Mouse (Mus musculus): Measurements from ENCODE around the gene Vmo1. TPM values are rescaled to one million over a fixed set of nuclear protein-coding genes. Genes with fewer than 3 reads are reported as not detected.
"Not testable (repeated sequence)": the region's sequence is repeated elsewhere in the genome, so short reads cannot be mapped to it uniquely, and the experiment has no call there.

Vmo1 gene
- total RNA-seq, 1 experiment from 2014 or later, result not detected

GRCm38 (mm10) chr11:70523306-70523989 is 9.0 kb upstream of the Vmo1 start:
- not testable (repeated sequence) for ATAC-seq (replicated peaks; ENCODE audit: low read depth, poor library complexity, severe bottlenecking)

GRCm38 (mm10) chr11:70520178-70520769 is 5.9 kb upstream of the Vmo1 start:
- no peak for ATAC-seq (replicated peaks; ENCODE audit: low read depth, poor library complexity, severe bottlenecking)

- ATAC-seq (replicated peaks; ENCODE audit: low read depth, poor library complexity, severe bottlenecking), result no peak
These were observed 4.5 kb upstream of the Vmo1 start, which contains the start of gene Gltpd2 for GRCm38 (mm10) chr11:70518923-70519322. Gltpd2 (plus strand) TSS chr11:70519196.

GRCm38 (mm10) chr11:70518436-70518835 is 4.0 kb upstream of the Vmo1 start:
- ATAC-seq (replicated peaks; ENCODE audit: low read depth, poor library complexity, severe bottlenecking), result no peak

GRCm38 (mm10) chr11:70516352-70516751 is 1.9 kb upstream of the Vmo1 start:
- ATAC-seq (replicated peaks; ENCODE audit: low read depth, poor library complexity, severe bottlenecking), result peak; percentile 66

GRCm38 (mm10) chr11:70513520-70513919 is 896 bp downstream of the Vmo1 start:
- ATAC-seq (replicated peaks; ENCODE audit: low read depth, poor library complexity, severe bottlenecking), result no peak

- ATAC-seq (replicated peaks; ENCODE audit: low read depth, poor library complexity, severe bottlenecking), result no peak
These were observed 1.6 kb downstream of the Vmo1 start for GRCm38 (mm10) chr11:70512709-70513342.

- no peak for ATAC-seq (replicated peaks; ENCODE audit: low read depth, poor library complexity, severe bottlenecking)
These were observed 2.6 kb downstream of the Vmo1 start for GRCm38 (mm10) chr11:70511825-70512224.

- ATAC-seq (replicated peaks; ENCODE audit: low read depth, poor library complexity, severe bottlenecking), result no peak
These were observed 3.2 kb downstream of the Vmo1 start for GRCm38 (mm10) chr11:70511242-70511641.

GRCm38 (mm10) chr11:70509753-70510564 is 4.5 kb downstream of the Vmo1 start:
- peak; percentile 78 for ATAC-seq (replicated peaks; ENCODE audit: low read depth, poor library complexity, severe bottlenecking)

GRCm38 (mm10) chr11:70506962-70507515 is 7.4 kb downstream of the Vmo1 start:
- ATAC-seq (replicated peaks; ENCODE audit: low read depth, poor library complexity, severe bottlenecking), result no peak

GRCm38 (mm10) chr11:70506385-70506784 is 8.0 kb downstream of the Vmo1 start:
- peak; percentile 83 for ATAC-seq (replicated peaks; ENCODE audit: low read depth, poor library complexity, severe bottlenecking)

- no peak for ATAC-seq (replicated peaks; ENCODE audit: low read depth, poor library complexity, severe bottlenecking)
These were observed 9.4 kb downstream of the Vmo1 start, which contains the start of gene Tm4sf5 for GRCm38 (mm10) chr11:70504970-70505369. Tm4sf5 (plus strand) TSS chr11:70505244.

GRCm38 (mm10) chr11:70502018-70502417 is 12.4 kb downstream of the Vmo1 start:
- ATAC-seq (replicated peaks; ENCODE audit: low read depth, poor library complexity, severe bottlenecking), result no peak

- ATAC-seq (replicated peaks; ENCODE audit: low read depth, poor library complexity, severe bottlenecking), result no peak
These were observed 14.0 kb downstream of the Vmo1 start for GRCm38 (mm10) chr11:70500476-70500812.

GRCm38 (mm10) chr11:70499566-70500475 is 14.6 kb downstream of the Vmo1 start:
- ATAC-seq (replicated peaks; ENCODE audit: low read depth, poor library complexity, severe bottlenecking), result no peak

- ATAC-seq (replicated peaks; ENCODE audit: low read depth, poor library complexity, severe bottlenecking), result peak; percentile 90
These were observed 24.7 kb downstream of the Vmo1 start for GRCm38 (mm10) chr11:70489684-70490083.

GRCm38 (mm10) chr11:70489138-70489537 is 25.3 kb downstream of the Vmo1 start:
- ATAC-seq (replicated peaks; ENCODE audit: low read depth, poor library complexity, severe bottlenecking), result no peak

- no peak for ATAC-seq (replicated peaks; ENCODE audit: low read depth, poor library complexity, severe bottlenecking)
These were observed 26.6 kb downstream of the Vmo1 start for GRCm38 (mm10) chr11:70487816-70488215.
